Mouse (Mus musculus) megakaryocyte, embryonic 14.5 days (primary cell): ENCODE measurements around the gene Kdm6b.

ENCODE experiments used
- FLI1 ChIP-seq: IDR thresholded peaks from 2 replicates; pipeline ENCODE4 v1.6.1; 2012; ENCODE audit warnings: low read length, inconsistent platforms, mixed read lengths
- GATA1 ChIP-seq: IDR thresholded peaks from 3 replicates; pipeline ENCODE4 v1.6.1; 2012; ENCODE audit warnings: mixed read lengths, low read length, inconsistent platforms, borderline replicate concordance

DNA sequence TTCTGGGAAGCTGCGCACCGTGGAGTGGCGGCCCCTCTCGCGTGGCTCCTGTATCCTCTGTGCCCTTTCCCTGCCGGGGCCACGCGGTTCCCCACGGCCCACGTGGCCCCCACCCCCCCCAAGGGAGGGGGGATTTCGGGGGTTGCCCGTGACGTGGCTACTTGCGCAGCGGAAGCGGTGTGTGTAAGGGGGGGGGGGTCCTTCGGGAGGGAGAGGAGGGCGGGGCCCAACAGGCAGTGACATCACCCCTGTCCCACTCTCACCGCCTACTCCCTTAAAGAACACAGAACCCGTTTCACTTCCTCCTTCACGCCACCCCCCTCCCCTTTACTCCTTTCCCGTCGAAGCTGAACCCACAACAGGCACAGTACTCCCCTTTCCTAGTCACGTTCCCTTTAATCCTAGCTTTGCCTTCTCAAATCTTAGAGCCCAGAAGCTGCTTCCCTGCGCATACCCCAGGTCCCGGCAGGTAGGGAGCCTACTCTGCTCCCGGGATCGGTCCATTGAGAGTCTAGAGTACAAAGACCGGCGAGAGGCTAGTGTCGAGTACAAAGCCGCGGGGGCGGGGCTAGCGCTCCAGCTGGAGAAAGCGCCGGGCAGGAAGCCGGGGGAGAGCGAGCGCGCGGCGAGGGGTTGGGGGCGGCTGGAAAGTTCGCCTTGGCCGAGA lies 4.0 kb downstream of the Kdm6b start:
- TF ChIP-seq GATA1 (no peak), FLI1 (no peak)
